Mouse (Mus musculus) thymus, adult 2 months (tissue): ENCODE measurements around the gene Tenm4.

Source experiments
- CTCF ChIP-seq: fragments of 200-500 bp; IDR thresholded peaks from 2 replicates; pipeline ENCODE4 v1.5.1; 2012; ENCODE audit warnings: mild to moderate bottlenecking, control low read depth, low read length, moderate library complexity, borderline replicate concordance; ENCODE audit not compliant: control insufficient read depth, poor library complexity, insufficient read depth; ENCODE audit errors: extremely low read depth
- POLR2A ChIP-seq: fragments of 200-500 bp; IDR thresholded peaks from 2 replicates; pipeline ENCODE4 v1.6.1; 2012; ENCODE audit warnings: mild to moderate bottlenecking, low read length, control low read depth, moderate library complexity; ENCODE audit not compliant: control insufficient read depth, poor library complexity, insufficient read depth; ENCODE audit errors: extremely low read depth

GRCm38 (mm10) chr7:96142973-96143596 lies 28.0 kb upstream of the Tenm4 start:
- no peak for TF ChIP-seq CTCF
- no peak for TF ChIP-seq POLR2A
